Mouse (Mus musculus): ENCODE results near the gene Msh3.

GRCm38 (mm10) chr13:92326030-92326429 is 28.8 kb downstream of the Msh3 start:
- TF ChIP-seq POLR2A (IDR thresholded peaks at IDR 0.05; ENCODE audit: insufficient read depth, low read depth, low read length) = no peak
- no peak for TF ChIP-seq CTCF (IDR thresholded peaks at IDR 0.05; ENCODE audit: insufficient read depth, low read depth, low read length)
